ENCODE assay signal across 18 mouse cellular contexts in the genomic region with DNA sequence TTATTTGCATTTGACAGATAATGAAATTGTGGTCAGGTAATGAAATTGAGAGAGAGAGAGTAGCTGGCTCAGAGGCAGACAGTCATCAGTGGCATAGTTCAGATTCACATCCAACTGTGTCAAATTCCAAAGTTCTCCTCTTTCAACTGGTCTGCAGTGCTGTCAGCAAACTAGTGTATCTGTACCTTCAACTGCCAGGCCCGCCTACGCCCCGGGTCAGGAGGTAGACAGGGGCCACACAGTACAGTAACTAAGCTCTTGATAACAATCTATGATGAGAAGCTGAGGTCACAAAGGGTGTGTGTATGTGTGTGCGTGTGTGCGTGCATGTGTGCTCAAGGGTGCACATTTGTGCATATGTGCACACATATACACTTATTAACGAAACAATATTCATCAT.
DNase-seq lines count a peak whose midpoint lies in the region; ATAC-seq and TF ChIP-seq lines count a peak whose summit lies in the region.
"Had no signal": no experiment of that assay in that cellular context is flagged by ENCODE, and none has a peak within 500 bp of the region (broad histone marks: within the 10 kb centered on the region; RNA-seq: fewer than 3 reads in every experiment).

No protein-coding gene starts in this region.

- no peak overlapping the region for H3K9ac ChIP-seq in intestine, embryonic 15.5 days
- no peak overlapping the region for H3K9ac ChIP-seq in liver, embryonic 13.5 days
- H3K9ac ChIP-seq in forebrain, embryonic 16.5 days (replicated peaks; ENCODE audit: low read depth, low read length): no peak overlapping the region
- H3K9ac ChIP-seq: forebrain, embryonic 15.5 days; heart, embryonic 15.5 days; hindbrain, embryonic 13.5 days had no signal

- H3K4me1 ChIP-seq in intestine, embryonic 15.5 days (replicated peaks): no peaks in the 10 kb centered on the region
- no peaks in the 10 kb centered on the region for H3K4me1 ChIP-seq in liver, embryonic 13.5 days (replicated peaks)
- peaks cover 10% of the 10 kb centered on the region; the same call in 1 of the 2 replicates for H3K4me1 ChIP-seq in small intestine, adult 2 months (ENCODE audit: control insufficient read depth, insufficient read depth, insufficient read length, low read length)
- peaks cover 5% of the 10 kb centered on the region; the same call in 1 of the 2 replicates for H3K4me1 ChIP-seq in forebrain, embryonic 16.5 days (replicated peaks; ENCODE audit: control insufficient read depth, insufficient read depth, low read length)
- H3K4me1 ChIP-seq: embryonic facial prominence, embryonic 10.5 days; forebrain, embryonic 15.5 days; heart, embryonic 15.5 days; hindbrain, embryonic 13.5 days had no signal

- 85% methylated on average over 6 of the region's 6 CpGs for WGBS in intestine, embryonic 15.5 days
- WGBS in liver, embryonic 13.5 days (ENCODE audit: insufficient replicate concordance): 81% methylated on average over 6 of the region's 6 CpGs
- 63% methylated on average over 6 of the region's 6 CpGs for WGBS in small intestine, adult 2 months
- WGBS in forebrain, embryonic 16.5 days: 98% methylated on average over 6 of the region's 6 CpGs

- no peaks in the 10 kb centered on the region for H3K9me3 ChIP-seq in intestine, embryonic 15.5 days
- H3K9me3 ChIP-seq in liver, embryonic 13.5 days (replicated peaks): no peaks in the 10 kb centered on the region
- H3K9me3 ChIP-seq in forebrain, embryonic 16.5 days (ENCODE audit: control insufficient read depth, low read length): no peaks in the 10 kb centered on the region
- H3K9me3 ChIP-seq: embryonic facial prominence, embryonic 10.5 days; forebrain, embryonic 15.5 days; heart, embryonic 15.5 days; hindbrain, embryonic 13.5 days had no signal

- no peaks in the 10 kb centered on the region for H3K27me3 ChIP-seq in intestine, embryonic 15.5 days (replicated peaks)
- H3K27me3 ChIP-seq in liver, embryonic 13.5 days: no peaks in the 10 kb centered on the region
- no peaks in the 10 kb centered on the region for H3K27me3 ChIP-seq in small intestine, adult 2 months (ENCODE audit: control insufficient read depth, insufficient read depth, low read length)
- no peaks in the 10 kb centered on the region for H3K27me3 ChIP-seq in forebrain, embryonic 16.5 days (replicated peaks; ENCODE audit: control insufficient read depth, insufficient read depth, low read length)
- H3K27me3 ChIP-seq: forebrain, embryonic 15.5 days; heart, embryonic 15.5 days; hindbrain, embryonic 13.5 days had no signal

- no peak overlapping the region for H3K4me2 ChIP-seq in intestine, embryonic 15.5 days (replicated peaks)
- H3K4me2 ChIP-seq in liver, embryonic 13.5 days: no peak overlapping the region
- H3K4me2 ChIP-seq in forebrain, embryonic 16.5 days (ENCODE audit: low read length): no peak overlapping the region
- H3K4me2 ChIP-seq: forebrain, embryonic 15.5 days; heart, embryonic 11.5 days; heart, embryonic 15.5 days; hindbrain, embryonic 13.5 days had no signal

- no peak overlapping the region for H3K4me3 ChIP-seq in intestine, embryonic 15.5 days (replicated peaks)
- H3K4me3 ChIP-seq in liver, embryonic 13.5 days (replicated peaks): no peak overlapping the region
- H3K4me3 ChIP-seq in small intestine, adult 2 months (ENCODE audit: low read depth, low read length): no peak overlapping the region
- no peak overlapping the region for H3K4me3 ChIP-seq in forebrain, embryonic 16.5 days (replicated peaks; ENCODE audit: low read length)
- H3K4me3 ChIP-seq: embryonic facial prominence, embryonic 10.5 days; forebrain, embryonic 15.5 days; heart, adult 2 months; heart, embryonic 15.5 days; hindbrain, embryonic 13.5 days had no signal

- no peak overlapping the region for H3K27ac ChIP-seq in intestine, embryonic 15.5 days
- no peak overlapping the region for H3K27ac ChIP-seq in liver, embryonic 13.5 days
- peak overlapping the region; percentile 60; the same call in 1 of the 2 replicates for H3K27ac ChIP-seq in small intestine, adult 2 months (ENCODE audit: insufficient read depth, low read depth, low read length)
- no peak overlapping the region for H3K27ac ChIP-seq in forebrain, embryonic 16.5 days (ENCODE audit: low read length)
- H3K27ac ChIP-seq: embryonic facial prominence, embryonic 10.5 days; forebrain, embryonic 15.5 days; heart, adult 2 months; heart, embryonic 15.5 days; hindbrain, embryonic 13.5 days had no signal

- DNase-seq in Muller cell, postnatal 12 days (ENCODE audit: inconsistent ontology term): peak; percentile 6
- DNase-seq in liver, embryonic 13.5 days: no peak
- DNase-seq in ovary, postnatal 10 days (ENCODE audit: low spot score): no peak
- DNase-seq: adrenal gland, adult 8-10 months; adrenal gland, postnatal 36 days; cerebellum, adult 2 months; cerebellum, postnatal 10 days; gastrocnemius, postnatal 10 days; heart, adult 2 months; heart, postnatal 14 days had no signal

- H3K36me3 ChIP-seq in intestine, embryonic 15.5 days: no peaks in the 10 kb centered on the region
- no peaks in the 10 kb centered on the region for H3K36me3 ChIP-seq in liver, embryonic 13.5 days
- H3K36me3 ChIP-seq in small intestine, adult 2 months (ENCODE audit: control insufficient read depth, insufficient read depth, low read length): no peaks in the 10 kb centered on the region
- H3K36me3 ChIP-seq in forebrain, embryonic 16.5 days (ENCODE audit: control insufficient read depth, insufficient read depth): no peaks in the 10 kb centered on the region
- H3K36me3 ChIP-seq: embryonic facial prominence, embryonic 10.5 days; forebrain, embryonic 15.5 days; heart, embryonic 15.5 days; hindbrain, embryonic 13.5 days had no signal

- TF ChIP-seq CTCF in small intestine, adult 2 months (IDR thresholded peaks at IDR 0.05; ENCODE audit: extremely low read depth, insufficient read length, insufficient replicate concordance, low read depth, low read length): no peak

- peak; percentile 53 for ATAC-seq in intestine, embryonic 15.5 days
- ATAC-seq in liver, embryonic 13.5 days (ENCODE audit: low read depth): peak; percentile 61; the same call in 1 of the 2 replicates
- ATAC-seq in forebrain, embryonic 16.5 days: no peak
- ATAC-seq: forebrain, embryonic 15.5 days had no signal

- no peak for TF ChIP-seq POLR2A in small intestine, adult 2 months (IDR thresholded peaks at IDR 0.05; ENCODE audit: low read depth, low read length)
